Mouse (Mus musculus): ENCODE results near the gene Ccl9. TPM values are rescaled to one million over a fixed set of nuclear protein-coding genes. Genes with fewer than 3 reads are reported as not detected.

Ccl9 gene
- polyA plus RNA-seq (2015; fragmentation: Nextera tagmentation; extraction: Ambion mirVana): 1.2 TPM in 2 replicates

- H3K9me3 ChIP-seq: no peaks in the 10 kb centered on the region
- H3K36me3 ChIP-seq: no peaks in the 10 kb centered on the region
- H3K27me3 ChIP-seq: no peaks in the 10 kb centered on the region
- no peak within 1 kb of the TSS for H3K4me3 ChIP-seq (replicated peaks)
- ATAC-seq: no peak
- H3K9ac ChIP-seq (replicated peaks): no peak within 1 kb of the TSS
- H3K4me2 ChIP-seq (replicated peaks): no peak within 1 kb of the TSS
- H3K27ac ChIP-seq: no peak within 1 kb of the TSS
- no peaks in the 10 kb centered on the region for H3K4me1 ChIP-seq (replicated peaks)
- WGBS: 57% methylated on average over 2 of the region's 2 CpGs
Measured at GRCm38 (mm10) chr11:83578186-83578760, at the start of gene Ccl9. Gene Ccl9 (minus strand): TSS chr11:83578636.

- 89% methylated on average over 3 of the region's 3 CpGs for WGBS
- H3K36me3 ChIP-seq: no peaks in the 10 kb centered on the region
Measured at GRCm38 (mm10) chr11:83623586-83623985, 45.1 kb upstream of the Ccl9 start.

GRCm38 (mm10) chr11:83619037-83619436 is 40.6 kb upstream of the Ccl9 start:
- Histone ChIP-seq H3K36me3 (no peaks in the 10 kb centered on the region), H3K9ac (replicated peaks) (no peak overlapping the region), H3K4me3 (replicated peaks) (no peak overlapping the region), H3K9me3 (no peaks in the 10 kb centered on the region), H3K4me1 (replicated peaks) (no peaks in the 10 kb centered on the region), H3K27ac (no peak overlapping the region), H3K27me3 (no peaks in the 10 kb centered on the region), H3K4me2 (replicated peaks) (no peak overlapping the region)
- WGBS: 93% methylated on average over 1 of the region's 1 CpGs
- ATAC-seq: no peak

More at GRCm38 (mm10) chr11:83623586-83623985, 45.1 kb upstream of the Ccl9 start:
- ATAC-seq: no peak
- no peaks in the 10 kb centered on the region for H3K27me3 ChIP-seq
- H3K4me1 ChIP-seq (replicated peaks): no peaks in the 10 kb centered on the region
- no peak overlapping the region for H3K27ac ChIP-seq
- H3K9ac ChIP-seq (replicated peaks): no peak overlapping the region
- no peak overlapping the region for H3K4me2 ChIP-seq (replicated peaks)
- H3K9me3 ChIP-seq: no peaks in the 10 kb centered on the region
- no peak overlapping the region for H3K4me3 ChIP-seq (replicated peaks)

GRCm38 (mm10) chr11:83618238-83618637 is 39.8 kb upstream of the Ccl9 start:
- no peak for ATAC-seq

GRCm38 (mm10) chr11:83616586-83616985 is 38.1 kb upstream of the Ccl9 start:
- Histone ChIP-seq H3K4me3 (replicated peaks) (no peak overlapping the region), H3K4me1 (replicated peaks) (no peaks in the 10 kb centered on the region), H3K9me3 (no peaks in the 10 kb centered on the region), H3K27me3 (no peaks in the 10 kb centered on the region), H3K9ac (replicated peaks) (no peak overlapping the region), H3K4me2 (replicated peaks) (no peak overlapping the region), H3K27ac (no peak overlapping the region), H3K36me3 (no peaks in the 10 kb centered on the region)
- 98% methylated on average over 1 of the region's 1 CpGs for WGBS
- ATAC-seq: no peak

More at GRCm38 (mm10) chr11:83618238-83618637, 39.8 kb upstream of the Ccl9 start:
- Histone ChIP-seq H3K27ac (no peak overlapping the region), H3K4me1 (replicated peaks) (no peaks in the 10 kb centered on the region), H3K4me3 (replicated peaks) (no peak overlapping the region), H3K9ac (replicated peaks) (no peak overlapping the region), H3K36me3 (no peaks in the 10 kb centered on the region), H3K9me3 (no peaks in the 10 kb centered on the region), H3K4me2 (replicated peaks) (no peak overlapping the region), H3K27me3 (no peaks in the 10 kb centered on the region)
- WGBS: 62% methylated on average over 5 of the region's 5 CpGs

GRCm38 (mm10) chr11:83610900-83611299 is 32.5 kb upstream of the Ccl9 start:
- Histone ChIP-seq H3K9ac (replicated peaks) (no peak overlapping the region), H3K27ac (no peak overlapping the region), H3K27me3 (no peaks in the 10 kb centered on the region), H3K9me3 (no peaks in the 10 kb centered on the region), H3K4me1 (replicated peaks) (no peaks in the 10 kb centered on the region), H3K4me3 (replicated peaks) (no peak overlapping the region), H3K4me2 (replicated peaks) (no peak overlapping the region), H3K36me3 (no peaks in the 10 kb centered on the region)
- no peak for ATAC-seq
- 87% methylated on average over 2 of the region's 2 CpGs for WGBS

- Histone ChIP-seq H3K4me2 (replicated peaks) (no peak overlapping the region), H3K9ac (replicated peaks) (no peak overlapping the region), H3K4me1 (replicated peaks) (no peaks in the 10 kb centered on the region), H3K4me3 (replicated peaks) (no peak overlapping the region), H3K36me3 (no peaks in the 10 kb centered on the region), H3K27ac (no peak overlapping the region), H3K9me3 (no peaks in the 10 kb centered on the region), H3K27me3 (no peaks in the 10 kb centered on the region)
- WGBS: 52% methylated on average over 1 of the region's 1 CpGs
- no peak for ATAC-seq
Measured at GRCm38 (mm10) chr11:83606396-83606795, 28.0 kb upstream of the Ccl9 start.

- no peaks in the 10 kb centered on the region for H3K4me1 ChIP-seq (replicated peaks)
- H3K27ac ChIP-seq: no peak overlapping the region
- WGBS: 92% methylated on average over 3 of the region's 3 CpGs
- no peak overlapping the region for H3K4me3 ChIP-seq (replicated peaks)
- H3K27me3 ChIP-seq: no peaks in the 10 kb centered on the region
- ATAC-seq: no peak
- no peak overlapping the region for H3K9ac ChIP-seq (replicated peaks)
- H3K9me3 ChIP-seq: no peaks in the 10 kb centered on the region
- no peak overlapping the region for H3K4me2 ChIP-seq (replicated peaks)
- H3K36me3 ChIP-seq: no peaks in the 10 kb centered on the region
Measured at GRCm38 (mm10) chr11:83605535-83605934, 27.1 kb upstream of the Ccl9 start.

- H3K36me3 ChIP-seq: no peaks in the 10 kb centered on the region
- H3K4me1 ChIP-seq (replicated peaks): no peaks in the 10 kb centered on the region
- no peak for ATAC-seq
- no peak overlapping the region for H3K4me3 ChIP-seq (replicated peaks)
- no peaks in the 10 kb centered on the region for H3K9me3 ChIP-seq
- no peak overlapping the region for H3K27ac ChIP-seq
- WGBS: 90% methylated on average over 4 of the region's 4 CpGs
- H3K27me3 ChIP-seq: no peaks in the 10 kb centered on the region
- no peak overlapping the region for H3K4me2 ChIP-seq (replicated peaks)
- no peak overlapping the region for H3K9ac ChIP-seq (replicated peaks)
Measured at GRCm38 (mm10) chr11:83604698-83605097, 26.3 kb upstream of the Ccl9 start.

- no peak for ATAC-seq
- H3K4me3 ChIP-seq (replicated peaks): no peak overlapping the region
- H3K27ac ChIP-seq: no peak overlapping the region
- no peak overlapping the region for H3K4me2 ChIP-seq (replicated peaks)
- WGBS: 95% methylated on average over 3 of the region's 3 CpGs
- no peaks in the 10 kb centered on the region for H3K36me3 ChIP-seq
- H3K27me3 ChIP-seq: no peaks in the 10 kb centered on the region
- no peaks in the 10 kb centered on the region for H3K9me3 ChIP-seq
- no peak overlapping the region for H3K9ac ChIP-seq (replicated peaks)
- H3K4me1 ChIP-seq (replicated peaks): no peaks in the 10 kb centered on the region
Measured at GRCm38 (mm10) chr11:83603399-83603798, 25.0 kb upstream of the Ccl9 start.

GRCm38 (mm10) chr11:83600576-83600975 is 22.1 kb upstream of the Ccl9 start:
- Histone ChIP-seq H3K4me3 (replicated peaks) (no peak overlapping the region), H3K27me3 (no peaks in the 10 kb centered on the region), H3K27ac (no peak overlapping the region), H3K4me2 (replicated peaks) (no peak overlapping the region), H3K4me1 (replicated peaks) (no peaks in the 10 kb centered on the region), H3K9me3 (no peaks in the 10 kb centered on the region), H3K9ac (replicated peaks) (no peak overlapping the region), H3K36me3 (no peaks in the 10 kb centered on the region)
- no peak for ATAC-seq
- 93% methylated on average over 2 of the region's 2 CpGs for WGBS

GRCm38 (mm10) chr11:83598991-83599390 is 20.6 kb upstream of the Ccl9 start:
- no peaks in the 10 kb centered on the region for H3K4me1 ChIP-seq (replicated peaks)
- H3K4me3 ChIP-seq (replicated peaks): no peak overlapping the region
- no peaks in the 10 kb centered on the region for H3K9me3 ChIP-seq
- H3K9ac ChIP-seq (replicated peaks): no peak overlapping the region
- H3K36me3 ChIP-seq: no peaks in the 10 kb centered on the region
- H3K27ac ChIP-seq: no peak overlapping the region
- H3K4me2 ChIP-seq (replicated peaks): no peak overlapping the region
- WGBS: 89% methylated on average over 3 of the region's 3 CpGs
- H3K27me3 ChIP-seq: no peaks in the 10 kb centered on the region
- no peak for ATAC-seq

- no peaks in the 10 kb centered on the region for H3K36me3 ChIP-seq
- H3K4me2 ChIP-seq (replicated peaks): no peak overlapping the region
- ATAC-seq: no peak
- H3K27me3 ChIP-seq: no peaks in the 10 kb centered on the region
- H3K27ac ChIP-seq: no peak overlapping the region
- no peak overlapping the region for H3K9ac ChIP-seq (replicated peaks)
- no peaks in the 10 kb centered on the region for H3K9me3 ChIP-seq
- 85% methylated on average over 3 of the region's 3 CpGs for WGBS
- no peaks in the 10 kb centered on the region for H3K4me1 ChIP-seq (replicated peaks)
- H3K4me3 ChIP-seq (replicated peaks): no peak overlapping the region
Measured at GRCm38 (mm10) chr11:83598207-83598837, 19.9 kb upstream of the Ccl9 start.

Data from midbrain, embryonic 13.5 days (tissue).